ENCODE assay signal across 8 mouse cellular contexts in genomic region chr5:21702009-21702364, GRCm38 (mm10). TPM values are rescaled to one million over a fixed set of nuclear protein-coding genes. Genes with fewer than 3 reads are reported as not detected.
A peak's percentile ranks its signal among the peaks of the same experiment; 100 is the strongest.
DNase-seq lines count a peak whose midpoint lies in the region; ATAC-seq and TF ChIP-seq lines count a peak whose summit lies in the region.

No protein-coding gene starts in this region.

- peak overlapping the region; percentile 69 for H3K4me2 ChIP-seq in heart, embryonic 12.5 days
- peak overlapping the region; percentile 59 for H3K4me2 ChIP-seq in forebrain, embryonic 15.5 days (replicated peaks)
- H3K4me2 ChIP-seq in liver, embryonic 16.5 days (ENCODE audit: low read depth, low read length) = peak overlapping the region; percentile 98

- H3K4me1 ChIP-seq in heart, embryonic 12.5 days (replicated peaks) = 0 out of 2 replicates have a peak, but pooled peaks cover 4% of the 10 kb centered on the region
- H3K4me1 ChIP-seq in E14TG2a.4 (replicated peaks; ENCODE audit: low read depth, low read length) = peaks cover 14% of the 10 kb centered on the region
- H3K4me1 ChIP-seq in forebrain, embryonic 15.5 days = peaks cover 9% of the 10 kb centered on the region
- peaks cover 6% of the 10 kb centered on the region for H3K4me1 ChIP-seq in liver, embryonic 16.5 days (ENCODE audit: control insufficient read depth, low read depth, low read length)

- TF ChIP-seq CTCF in E14TG2a.4 (conservative IDR thresholded peaks at IDR 0.05; ENCODE audit: low read length) = no peak

- H3K27me3 ChIP-seq in heart, embryonic 12.5 days (replicated peaks) = no peaks in the 10 kb centered on the region
- no peaks in the 10 kb centered on the region for H3K27me3 ChIP-seq in E14TG2a.4 (ENCODE audit: insufficient read depth, low read length)
- H3K27me3 ChIP-seq in forebrain, embryonic 15.5 days = no peaks in the 10 kb centered on the region
- no peaks in the 10 kb centered on the region for H3K27me3 ChIP-seq in liver, embryonic 16.5 days (ENCODE audit: control insufficient read depth, insufficient read depth, low read depth, low read length)

- H3K4me3 ChIP-seq in heart, embryonic 12.5 days = peak overlapping the region; percentile 68
- peak overlapping the region; percentile 90 for H3K4me3 ChIP-seq in E14TG2a.4 (replicated peaks; ENCODE audit: low read length)
- H3K4me3 ChIP-seq in forebrain, embryonic 15.5 days = peak overlapping the region; percentile 78
- peak overlapping the region; percentile 84 for H3K4me3 ChIP-seq in liver, embryonic 16.5 days (ENCODE audit: low read depth, low read length)

- no peaks in the 10 kb centered on the region for H3K36me3 ChIP-seq in heart, embryonic 12.5 days
- no peaks in the 10 kb centered on the region for H3K36me3 ChIP-seq in E14TG2a.4 (ENCODE audit: insufficient read depth, low read length)
- H3K36me3 ChIP-seq in forebrain, embryonic 15.5 days = no peaks in the 10 kb centered on the region
- no peaks in the 10 kb centered on the region for H3K36me3 ChIP-seq in liver, embryonic 16.5 days (ENCODE audit: control insufficient read depth, insufficient read depth)

- no peak overlapping the region for H3K9ac ChIP-seq in heart, embryonic 12.5 days
- peak overlapping the region; percentile 82 for H3K9ac ChIP-seq in forebrain, embryonic 15.5 days (replicated peaks)
- H3K9ac ChIP-seq in liver, embryonic 16.5 days (ENCODE audit: low read depth, low read length) = peak overlapping the region; percentile 86

- H3K9me3 ChIP-seq in heart, embryonic 12.5 days (replicated peaks) = peaks cover 4% of the 10 kb centered on the region; the same call in 1 of the 2 replicates
- H3K9me3 ChIP-seq in E14TG2a.4 (ENCODE audit: low read length) = no peaks in the 10 kb centered on the region
- H3K9me3 ChIP-seq in forebrain, embryonic 15.5 days = no peaks in the 10 kb centered on the region
- H3K9me3 ChIP-seq in liver, embryonic 16.5 days (replicated peaks; ENCODE audit: control insufficient read depth, low read length) = no peaks in the 10 kb centered on the region

- 58% methylated on average over 2 of the region's 2 CpGs for WGBS in heart, embryonic 12.5 days
- 54% methylated on average over 2 of the region's 2 CpGs for WGBS in forebrain, embryonic 15.5 days
- WGBS in liver, embryonic 16.5 days (ENCODE audit: insufficient replicate concordance) = 47% methylated on average over 2 of the region's 2 CpGs

- DNase-seq in heart, adult 18-20 months = no peak
- no peak for DNase-seq in layer of hippocampus, adult 8-10 months (ENCODE audit: low spot score in 2 of 2)
- no peak for DNase-seq in cerebellum, postnatal 4 days (ENCODE audit: low spot score in 2 of 2)
- DNase-seq in adrenal gland, adult (ENCODE audit: inconsistent age in 2 of 2, low spot score in 1 of 2) = no peak

- no peak for ATAC-seq in heart, embryonic 12.5 days (ENCODE audit: insufficient number of reproducible peaks, low FRiP score)
- ATAC-seq in forebrain, embryonic 15.5 days (replicated peaks) = no peak
- no peak for ATAC-seq in liver, embryonic 16.5 days (ENCODE audit: low read depth)

- H3K27ac ChIP-seq in heart, embryonic 12.5 days (ENCODE audit: poor library complexity, severe bottlenecking) = peak overlapping the region; percentile 95
- H3K27ac ChIP-seq in forebrain, embryonic 15.5 days (replicated peaks) = peak overlapping the region; percentile 97
- H3K27ac ChIP-seq in liver, embryonic 16.5 days (ENCODE audit: low read length) = peak overlapping the region; percentile 96

RNA-seq across cellular contexts. Expression of gene Napepld, which starts 0.8 kb away (rescaled TPM):
- polyA plus RNA-seq in heart, embryonic 12.5 days (2016; fragmentation: Nextera tagmentation; extraction: Ambion mirVana) = 5.4 and 6.9 TPM in 2 replicates
- 1 to 10 TPM; 6.2 to 6.3 TPM for total RNA-seq in heart, adult 18-20 months (2021)
- polyA plus RNA-seq in forebrain, embryonic 15.5 days (2015; fragmentation: Nextera tagmentation; extraction: Ambion mirVana) = 3.9 and 4.2 TPM in 2 replicates
- 0.93 and 1.1 TPM in 2 replicates for polyA plus RNA-seq in liver, embryonic 16.5 days (2015; fragmentation: Nextera tagmentation; extraction: Ambion mirVana)
- total RNA-seq in layer of hippocampus, adult 8-10 months (2022) = 10 to 100 TPM; 21.7 to 28.2 (median 23.9) TPM

RNA-seq across cellular contexts. Expression of gene Pmpcb, which starts 35.0 kb away (rescaled TPM):
- polyA plus RNA-seq in heart, embryonic 12.5 days (2016; fragmentation: Nextera tagmentation; extraction: Ambion mirVana) = 131 and 136 TPM in 2 replicates
- total RNA-seq in heart, adult 18-20 months (2021) = 100 to 1,000 TPM; 264 to 279 TPM
- 85.3 and 89.1 TPM in 2 replicates for polyA plus RNA-seq in forebrain, embryonic 15.5 days (2015; fragmentation: Nextera tagmentation; extraction: Ambion mirVana)
- 38.4 and 42.4 TPM in 2 replicates for polyA plus RNA-seq in liver, embryonic 16.5 days (2015; fragmentation: Nextera tagmentation; extraction: Ambion mirVana)
- 10 to 100 TPM; 69.8 to 85.6 (median 79.1) TPM for total RNA-seq in layer of hippocampus, adult 8-10 months (2022)

RNA-seq across cellular contexts. Expression of gene Armc10, which starts 56.4 kb away (rescaled TPM):
- polyA plus RNA-seq in heart, embryonic 12.5 days (2016; fragmentation: Nextera tagmentation; extraction: Ambion mirVana) = 21.7 and 22.9 TPM in 2 replicates
- 1 to 10 TPM; 7.8 to 8.0 TPM for total RNA-seq in heart, adult 18-20 months (2021)
- polyA plus RNA-seq in forebrain, embryonic 15.5 days (2015; fragmentation: Nextera tagmentation; extraction: Ambion mirVana) = 88.5 and 90.3 TPM in 2 replicates
- 6.0 and 6.3 TPM in 2 replicates for polyA plus RNA-seq in liver, embryonic 16.5 days (2015; fragmentation: Nextera tagmentation; extraction: Ambion mirVana)
- total RNA-seq in layer of hippocampus, adult 8-10 months (2022) = 10 to 100 TPM; 18.8 to 21.6 (median 21.4) TPM

RNA-seq across cellular contexts. Expression of gene Fbxl13, which starts 56.6 kb away (rescaled TPM):
- 0.10 and 0.19 TPM in 2 replicates for polyA plus RNA-seq in heart, embryonic 12.5 days (2016; fragmentation: Nextera tagmentation; extraction: Ambion mirVana)
- not detected for total RNA-seq in heart, adult 18-20 months (2021)
- 0.33 and 0.34 TPM in 2 replicates for polyA plus RNA-seq in forebrain, embryonic 15.5 days (2015; fragmentation: Nextera tagmentation; extraction: Ambion mirVana)
- polyA plus RNA-seq in liver, embryonic 16.5 days (2015; fragmentation: Nextera tagmentation; extraction: Ambion mirVana) = 0.04 and 0.11 TPM in 2 replicates
- under 1 TPM in 3 of 4 experiments, not detected in 1; 0.19 to 0.52 (median 0.47) TPM for total RNA-seq in layer of hippocampus, adult 8-10 months (2022)
